Mouse (Mus musculus): ENCODE results near the gene Rab10.

Rab10 gene

DNA sequence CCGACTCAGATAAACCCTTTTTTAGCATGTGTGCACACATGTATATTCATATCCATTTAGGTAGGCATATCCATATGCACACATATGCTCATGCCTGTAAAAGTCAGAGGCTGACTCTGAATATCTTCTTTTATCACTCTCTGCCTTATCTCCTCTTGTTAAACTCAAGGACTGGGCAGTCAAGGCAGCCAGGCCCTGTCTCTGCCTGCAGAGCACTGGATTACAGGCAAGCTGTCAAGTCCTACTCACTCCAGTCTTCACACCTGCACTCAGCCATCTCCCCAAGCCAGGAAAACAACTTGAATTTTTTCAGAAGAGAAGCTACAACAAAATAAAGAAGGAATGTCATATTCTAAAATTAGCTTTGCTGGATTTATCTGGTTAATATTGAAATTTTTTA lies 17.9 kb downstream of the Rab10 start:
- DNase-seq = no peak

- no peak for DNase-seq
These were observed 18.7 kb downstream of the Rab10 start for GRCm38 (mm10) chr12:3291038-3291437.

GRCm38 (mm10) chr12:3288440-3288839 lies 21.3 kb downstream of the Rab10 start:
- no peak for DNase-seq

GRCm38 (mm10) chr12:3285919-3286318 lies 23.9 kb downstream of the Rab10 start:
- no peak for DNase-seq

- no peak for DNase-seq
These were observed 24.4 kb downstream of the Rab10 start for GRCm38 (mm10) chr12:3285377-3285776.

- DNase-seq = no peak
These were observed 25.3 kb downstream of the Rab10 start for GRCm38 (mm10) chr12:3284463-3284862.

GRCm38 (mm10) chr12:3283829-3284440 lies 25.8 kb downstream of the Rab10 start:
- no peak for DNase-seq

DNA sequence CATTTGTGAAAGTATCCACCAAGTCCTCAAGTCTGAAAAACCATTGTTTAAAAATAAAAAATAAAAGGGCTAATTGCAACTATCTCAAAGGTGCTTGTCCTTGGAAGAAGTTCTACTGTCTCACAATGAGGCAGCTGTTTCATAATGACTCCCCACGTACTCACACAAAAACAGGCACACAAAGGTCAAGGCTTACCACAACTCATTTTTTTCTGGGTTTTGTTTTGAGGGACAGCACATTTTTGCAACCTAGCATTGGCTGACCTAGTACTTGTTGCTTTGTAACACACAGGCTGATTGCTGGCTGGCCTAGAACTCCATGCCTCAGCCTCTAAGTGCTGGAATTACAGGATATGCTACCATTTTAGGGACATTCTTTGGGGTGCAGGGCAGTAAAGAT lies 26.8 kb downstream of the Rab10 start:
- no peak for DNase-seq

- DNase-seq = no peak
These were observed 27.2 kb downstream of the Rab10 start for GRCm38 (mm10) chr12:3282520-3282919.

GRCm38 (mm10) chr12:3278880-3279339 lies 30.9 kb downstream of the Rab10 start:
- no peak for DNase-seq

GRCm38 (mm10) chr12:3270818-3271217 lies 39.0 kb downstream of the Rab10 start:
- no peak for DNase-seq

DNA sequence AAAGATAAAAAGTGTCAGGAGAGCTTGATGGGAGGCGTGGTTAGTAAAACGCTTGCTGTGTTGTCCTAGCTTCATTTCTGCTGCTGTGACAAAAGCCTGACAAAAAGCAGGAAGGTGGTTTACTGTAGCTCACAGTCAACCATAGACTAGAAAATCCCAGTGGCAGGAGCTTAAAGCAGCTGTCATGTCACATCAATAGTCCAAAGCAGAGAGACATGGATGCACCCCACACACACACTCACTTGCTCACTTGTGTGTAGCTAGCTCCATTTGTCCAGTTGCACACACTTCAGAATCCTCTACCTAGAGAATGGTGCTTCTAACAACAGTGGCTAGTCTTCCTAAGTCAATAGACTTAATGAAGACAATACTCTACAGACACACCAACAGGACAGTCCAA lies 42.4 kb downstream of the Rab10 start:
- DNase-seq = no peak

GRCm38 (mm10) chr12:3265188-3265587 lies 44.6 kb downstream of the Rab10 start:
- DNase-seq = no peak

- no peak for DNase-seq
These were observed 45.3 kb downstream of the Rab10 start for GRCm38 (mm10) chr12:3264449-3264848.

DNA sequence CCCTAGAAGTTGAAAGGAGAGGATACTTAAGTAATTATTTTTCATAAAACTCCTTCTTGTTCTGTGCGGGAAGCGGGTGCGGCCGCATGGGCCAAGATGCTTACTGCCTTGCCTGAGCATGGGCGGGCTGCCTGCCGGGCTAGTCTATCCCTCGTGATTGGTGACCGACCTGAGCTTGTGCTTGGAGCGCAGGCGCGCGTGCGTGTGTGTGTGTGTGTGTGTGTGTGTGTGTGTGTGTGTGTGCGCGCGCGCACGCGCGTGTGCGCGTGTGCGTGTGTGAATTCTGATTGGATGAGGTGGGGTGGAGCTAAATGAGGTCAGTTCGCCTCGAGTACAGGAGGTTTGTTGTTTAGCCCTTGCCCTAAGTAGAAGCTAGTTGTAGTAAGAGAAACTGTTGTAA lies 48.2 kb downstream of the Rab10 start:
- DNase-seq = no peak

- no peak for DNase-seq
These were observed 53.8 kb downstream of the Rab10 start for GRCm38 (mm10) chr12:3255966-3256365.

GRCm38 (mm10) chr12:3255435-3255834 lies 54.3 kb downstream of the Rab10 start:
- DNase-seq = no peak

- DNase-seq = no peak
These were observed 56.2 kb downstream of the Rab10 start for GRCm38 (mm10) chr12:3253591-3253990.

DNA sequence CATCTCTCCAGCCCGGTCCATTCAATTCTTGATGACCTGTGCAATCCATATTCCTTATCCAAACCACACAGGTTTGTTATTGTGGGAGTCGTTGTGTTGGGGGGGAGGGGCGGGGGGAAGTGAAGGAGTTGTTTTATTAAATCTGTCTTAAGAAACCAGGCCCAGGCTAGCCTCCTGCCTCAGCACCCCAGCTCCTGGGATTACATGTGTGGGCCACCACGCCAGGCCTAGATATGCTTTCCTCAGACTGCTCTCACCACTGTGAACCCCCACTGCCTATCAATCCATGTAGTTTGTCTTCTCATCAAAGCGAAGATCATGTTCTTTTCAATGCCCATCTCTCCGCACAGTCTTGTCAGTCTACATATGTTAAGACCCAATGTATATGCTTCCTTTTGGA lies 63.7 kb downstream of the Rab10 start:
- no peak for DNase-seq

DNA sequence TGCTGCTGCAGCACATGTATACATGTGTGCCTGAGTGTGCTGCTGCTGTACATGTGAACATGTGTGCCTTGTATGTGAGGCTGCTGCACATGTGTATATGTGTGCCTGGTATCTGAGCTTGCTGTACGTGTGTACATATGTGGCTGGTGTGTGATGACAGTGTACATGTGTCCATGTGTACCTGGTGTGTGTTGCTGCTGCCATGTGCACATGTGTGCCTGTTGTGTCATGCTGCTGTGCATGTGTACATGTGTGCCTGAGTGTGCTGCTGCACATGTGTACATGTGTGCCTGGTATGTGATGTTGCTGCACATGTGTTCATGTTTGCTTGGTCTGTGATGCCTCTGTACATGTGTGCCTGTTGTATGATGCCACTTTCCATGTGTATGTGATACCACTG lies 70.2 kb downstream of the Rab10 start:
- no peak for DNase-seq

DNA sequence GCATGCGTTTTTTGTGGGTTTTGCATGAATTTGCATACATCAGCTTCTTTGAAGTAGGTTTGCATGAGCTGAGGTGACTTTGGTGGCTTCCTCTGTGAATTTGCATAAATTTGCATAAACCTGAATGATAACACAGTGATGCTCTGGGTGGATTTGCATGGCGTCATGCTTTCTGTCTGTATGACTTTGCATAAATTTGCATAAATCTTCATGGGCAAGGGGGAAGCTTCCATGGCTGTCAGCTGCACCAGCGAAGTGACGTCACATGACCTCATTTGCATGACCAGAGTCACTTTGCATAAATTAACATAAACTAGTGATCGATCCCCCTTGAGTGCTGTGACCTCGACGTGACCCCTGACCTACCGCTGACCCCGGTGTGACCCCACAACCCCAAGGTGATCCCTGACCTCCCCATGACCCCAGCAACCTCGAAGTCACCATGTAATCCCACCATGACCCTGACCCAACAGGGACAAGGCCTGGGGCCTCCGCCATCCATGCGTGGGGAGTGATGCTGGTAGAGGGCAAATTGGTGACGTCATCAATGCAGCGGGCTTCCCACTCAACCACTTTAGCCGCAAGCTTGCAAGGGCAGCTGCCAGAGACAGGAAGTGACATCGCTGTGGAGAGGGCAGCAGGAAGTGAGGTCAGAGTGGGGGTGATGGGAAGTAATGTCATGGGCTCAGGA lies 71.3 kb downstream of the Rab10 start:
- DNase-seq = no peak

GRCm38 (mm10) chr12:3237799-3238198 lies 72.0 kb downstream of the Rab10 start:
- no peak for DNase-seq

- peak; percentile 38 for DNase-seq
These were observed 72.7 kb downstream of the Rab10 start for GRCm38 (mm10) chr12:3236831-3237681.

- DNase-seq = no peak
These were observed 73.6 kb downstream of the Rab10 start for GRCm38 (mm10) chr12:3236163-3236641.

Measured in kidney, postnatal 10 days (tissue).